Mouse (Mus musculus): ENCODE data around the gene Gpt2. TPM values are rescaled to one million over a fixed set of nuclear protein-coding genes. Genes with fewer than 3 reads are reported as not detected.

The Gpt2 gene
- polyA plus RNA-seq, 1 experiment, result 51.5 TPM

DNA sequence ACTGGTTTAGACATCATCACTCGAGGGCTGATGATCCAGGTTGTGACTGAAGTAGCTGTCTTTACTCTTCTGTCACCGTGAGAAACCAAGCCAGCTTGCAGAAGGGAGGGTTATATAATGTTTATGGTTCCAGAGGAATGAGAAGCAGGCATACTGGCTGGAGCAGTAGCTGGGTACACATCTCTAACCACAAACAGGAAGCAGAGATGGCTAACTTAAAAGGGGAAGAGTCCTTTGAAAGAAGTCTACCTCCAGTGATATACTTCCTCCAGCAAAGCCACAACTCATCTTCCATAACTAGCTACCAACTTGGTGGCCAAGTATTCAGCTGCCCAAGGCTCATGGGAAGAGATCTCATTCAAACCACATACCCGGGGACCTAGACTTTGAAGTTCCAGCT is 39.1 kb downstream of the Gpt2 start:
- TF ChIP-seq CTCF (conservative IDR thresholded peaks at IDR 0.05; ENCODE audit: insufficient read depth, insufficient read length, low read depth, low read length), result no peak
- TF ChIP-seq POLR2A (IDR thresholded peaks at IDR 0.05; ENCODE audit: low read depth, low read length), result no peak
- no peak for DNase-seq
- Histone ChIP-seq H3K4me3 (ENCODE audit: insufficient read depth, low read depth, low read length) (no peak overlapping the region), H3K27me3 (replicated peaks; ENCODE audit: control insufficient read depth, insufficient read depth, low read length) (no peaks in the 10 kb centered on the region), H3K36me3 (ENCODE audit: control insufficient read depth, insufficient read depth, low read length) (no peaks in the 10 kb centered on the region; the same call in 1 of the 2 replicates), H3K27ac (ENCODE audit: insufficient read depth, low read depth, low read length) (no peak overlapping the region), H3K4me1 (ENCODE audit: control insufficient read depth, insufficient read depth, low read length) (no peaks in the 10 kb centered on the region)
- WGBS, result 80% methylated on average over 3 of the region's 3 CpGs

GRCm38 (mm10) chr8:85532843-85533242 is 40.5 kb downstream of the Gpt2 start:
- 90% methylated on average over 4 of the region's 4 CpGs for WGBS
- TF ChIP-seq POLR2A (IDR thresholded peaks at IDR 0.05; ENCODE audit: low read depth, low read length) (no peak), CTCF (conservative IDR thresholded peaks at IDR 0.05; ENCODE audit: insufficient read depth, insufficient read length, low read depth, low read length) (no peak)
- Histone ChIP-seq H3K36me3 (ENCODE audit: control insufficient read depth, insufficient read depth, low read length) (peaks cover 2% of the 10 kb centered on the region; the same call in 1 of the 2 replicates), H3K4me1 (ENCODE audit: control insufficient read depth, insufficient read depth, low read length) (no peaks in the 10 kb centered on the region), H3K27ac (ENCODE audit: insufficient read depth, low read depth, low read length) (no peak overlapping the region), H3K27me3 (replicated peaks; ENCODE audit: control insufficient read depth, insufficient read depth, low read length) (no peaks in the 10 kb centered on the region), H3K4me3 (ENCODE audit: insufficient read depth, low read depth, low read length) (no peak overlapping the region)
- no peak for DNase-seq

GRCm38 (mm10) chr8:85533434-85533833 is 41.1 kb downstream of the Gpt2 start:
- Histone ChIP-seq H3K27ac (ENCODE audit: insufficient read depth, low read depth, low read length) (no peak overlapping the region), H3K27me3 (replicated peaks; ENCODE audit: control insufficient read depth, insufficient read depth, low read length) (no peaks in the 10 kb centered on the region), H3K4me1 (ENCODE audit: control insufficient read depth, insufficient read depth, low read length) (no peaks in the 10 kb centered on the region), H3K4me3 (ENCODE audit: insufficient read depth, low read depth, low read length) (no peak overlapping the region), H3K36me3 (ENCODE audit: control insufficient read depth, insufficient read depth, low read length) (peaks cover 4% of the 10 kb centered on the region)
- TF ChIP-seq POLR2A (IDR thresholded peaks at IDR 0.05; ENCODE audit: low read depth, low read length) (no peak), CTCF (conservative IDR thresholded peaks at IDR 0.05; ENCODE audit: insufficient read depth, insufficient read length, low read depth, low read length) (no peak)
- no peak for DNase-seq
- 90% methylated on average over 2 of the region's 2 CpGs for WGBS

- Histone ChIP-seq H3K27me3 (replicated peaks; ENCODE audit: control insufficient read depth, insufficient read depth, low read length) (no peaks in the 10 kb centered on the region), H3K4me3 (ENCODE audit: insufficient read depth, low read depth, low read length) (no peak overlapping the region), H3K4me1 (ENCODE audit: control insufficient read depth, insufficient read depth, low read length) (no peaks in the 10 kb centered on the region), H3K36me3 (ENCODE audit: control insufficient read depth, insufficient read depth, low read length) (peaks cover 7% of the 10 kb centered on the region), H3K27ac (ENCODE audit: insufficient read depth, low read depth, low read length) (no peak overlapping the region)
- no peak for DNase-seq
- TF ChIP-seq CTCF (conservative IDR thresholded peaks at IDR 0.05; ENCODE audit: insufficient read depth, insufficient read length, low read depth, low read length) (no peak), POLR2A (IDR thresholded peaks at IDR 0.05; ENCODE audit: low read depth, low read length) (no peak)
- 90% methylated on average over 1 of the region's 1 CpGs for WGBS
Measured at GRCm38 (mm10) chr8:85534163-85534562, 41.8 kb downstream of the Gpt2 start.

DNA sequence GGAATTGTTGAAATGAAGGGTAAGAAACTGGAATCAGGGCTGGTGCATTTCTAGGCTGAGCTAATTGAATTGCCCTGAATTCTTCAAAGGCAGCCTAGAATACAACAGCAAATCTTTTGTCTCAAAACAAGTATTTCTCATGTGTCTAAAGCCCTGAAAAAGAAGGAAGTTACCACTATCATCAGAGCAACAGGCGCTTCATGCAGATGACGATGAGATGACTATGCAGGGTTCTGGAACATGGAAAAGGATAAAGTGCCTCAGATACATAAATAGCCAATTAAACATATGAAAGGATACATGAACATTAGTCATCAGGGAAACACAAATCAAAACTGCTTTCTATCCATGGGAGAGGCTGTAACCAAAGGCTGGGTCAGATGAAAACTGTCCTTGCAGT is 44.0 kb downstream of the Gpt2 start:
- no peak for DNase-seq
- Histone ChIP-seq H3K36me3 (ENCODE audit: control insufficient read depth, insufficient read depth, low read length) (peaks cover 14% of the 10 kb centered on the region), H3K4me1 (ENCODE audit: control insufficient read depth, insufficient read depth, low read length) (no peaks in the 10 kb centered on the region), H3K27ac (ENCODE audit: insufficient read depth, low read depth, low read length) (no peak overlapping the region), H3K4me3 (ENCODE audit: insufficient read depth, low read depth, low read length) (no peak overlapping the region), H3K27me3 (replicated peaks; ENCODE audit: control insufficient read depth, insufficient read depth, low read length) (no peaks in the 10 kb centered on the region)
- no peak for TF ChIP-seq CTCF (conservative IDR thresholded peaks at IDR 0.05; ENCODE audit: insufficient read depth, insufficient read length, low read depth, low read length)
- 93% methylated on average over 2 of the region's 2 CpGs for WGBS

DNA sequence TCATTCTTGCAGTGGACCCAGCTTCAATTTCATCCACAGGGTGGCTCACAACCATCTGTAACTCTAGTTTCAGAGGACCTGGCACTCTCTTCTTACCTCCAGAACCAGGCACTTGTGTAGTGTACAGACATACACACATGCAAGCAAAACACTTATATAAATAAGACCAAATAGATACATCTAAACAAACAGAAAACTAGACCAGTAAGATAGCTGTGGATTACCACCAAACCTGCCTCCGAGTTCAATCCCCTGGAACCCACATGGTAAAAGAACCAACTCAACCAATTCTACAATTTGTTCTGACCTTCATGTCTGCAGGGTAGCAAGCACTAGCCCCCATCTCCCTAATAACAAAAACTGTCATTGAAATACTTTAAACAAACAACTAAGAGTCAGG is 59.6 kb downstream of the Gpt2 start:
- WGBS, result 86% methylated on average over 1 of the region's 1 CpGs
- H3K36me3 ChIP-seq (ENCODE audit: control insufficient read depth, insufficient read depth, low read length), result peaks cover 16% of the 10 kb centered on the region

GRCm38 (mm10) chr8:85554391-85555180 is 62.2 kb downstream of the Gpt2 start:
- peak; percentile 65 for DNase-seq
- Histone ChIP-seq H3K4me1 (ENCODE audit: control insufficient read depth, insufficient read depth, low read length) (peaks cover 16% of the 10 kb centered on the region; the same call in 1 of the 2 replicates), H3K4me3 (ENCODE audit: insufficient read depth, low read depth, low read length) (peak overlapping the region; percentile 98), H3K36me3 (ENCODE audit: control insufficient read depth, insufficient read depth, low read length) (peaks cover 8% of the 10 kb centered on the region; the same call in 1 of the 2 replicates), H3K27me3 (replicated peaks; ENCODE audit: control insufficient read depth, insufficient read depth, low read length) (no peaks in the 10 kb centered on the region), H3K27ac (ENCODE audit: insufficient read depth, low read depth, low read length) (peak overlapping the region; percentile 99)
- WGBS, result 2% methylated on average over 66 of the region's 66 CpGs
- TF ChIP-seq CTCF (conservative IDR thresholded peaks at IDR 0.05; ENCODE audit: insufficient read depth, insufficient read length, low read depth, low read length), result no peak
- TF ChIP-seq POLR2A (IDR thresholded peaks at IDR 0.05; ENCODE audit: low read depth, low read length), result no peak

More for the DNA sequence above, 59.6 kb downstream of the Gpt2 start:
- no peak for TF ChIP-seq CTCF (conservative IDR thresholded peaks at IDR 0.05; ENCODE audit: insufficient read depth, insufficient read length, low read depth, low read length)
- TF ChIP-seq POLR2A (IDR thresholded peaks at IDR 0.05; ENCODE audit: low read depth, low read length), result no peak
- Histone ChIP-seq H3K27ac (ENCODE audit: insufficient read depth, low read depth, low read length) (no peak overlapping the region), H3K4me3 (ENCODE audit: insufficient read depth, low read depth, low read length) (no peak overlapping the region), H3K27me3 (replicated peaks; ENCODE audit: control insufficient read depth, insufficient read depth, low read length) (no peaks in the 10 kb centered on the region), H3K4me1 (ENCODE audit: control insufficient read depth, insufficient read depth, low read length) (peaks cover 12% of the 10 kb centered on the region; the same call in 1 of the 2 replicates)
- no peak for DNase-seq
